Mouse (Mus musculus) CD4-positive, CD25-positive, alpha-beta regulatory T cell, adult 2 months (primary cell): ENCODE measurements at regions not wholly inside any gene's neighbourhood (a gene's known extent, or its start where the extent isn't known, plus 50 kb on each side); places are given as distances from the start of the nearest gene placed in this dataset.
A peak's percentile ranks its signal among the peaks of the same experiment; 100 is the strongest.
"Not testable (repeated sequence)": the region's sequence is repeated elsewhere in the genome, so short reads cannot be mapped to it uniquely, and the experiment has no call there.

Experiments used
- DNase-seq: peaks from one replicate; pipeline ENCODE4 v3.0.0-alpha.2; 2012; ENCODE audit warnings: low read depth, low spot score

GRCm38 (mm10) chr17:15620746-15621694 lies 56.9 kb upstream of the Prdm9 start:
- DNase-seq: no peak

- peak; percentile 51 for DNase-seq
Observed at GRCm38 (mm10) chr17:15622913-15623312, 58.8 kb upstream of the Prdm9 start.

GRCm38 (mm10) chr17:15630792-15631191 lies 66.6 kb upstream of the Prdm9 start:
- no peak for DNase-seq

- no peak for DNase-seq
Observed at GRCm38 (mm10) chr17:15631626-15632025, 67.5 kb upstream of the Prdm9 start.

- no peak for DNase-seq
Observed at GRCm38 (mm10) chr17:15632090-15632489, 67.9 kb upstream of the Prdm9 start.

- DNase-seq: not testable (repeated sequence)
Observed at GRCm38 (mm10) chr17:15639111-15639865, 65.5 kb upstream of the Chd1 start.

GRCm38 (mm10) chr17:15640776-15641175 lies 64.0 kb upstream of the Chd1 start:
- no peak for DNase-seq

- no peak for DNase-seq
Observed at GRCm38 (mm10) chr17:15641764-15642163, 63.0 kb upstream of the Chd1 start.

GRCm38 (mm10) chr17:15646768-15647167 lies 58.0 kb upstream of the Chd1 start:
- no peak for DNase-seq

- no peak for DNase-seq
Observed at GRCm38 (mm10) chr17:15650089-15650742, 54.6 kb upstream of the Chd1 start.

- no peak for DNase-seq
Observed at GRCm38 (mm10) chr17:15651869-15652268, 52.9 kb upstream of the Chd1 start.
